Mouse (Mus musculus) stomach, embryonic 15.5 days (tissue): ENCODE measurements around the gene Usmg5. TPM values are rescaled to one million over a fixed set of nuclear protein-coding genes. Genes with fewer than 3 reads are reported as not detected.
A peak's percentile ranks its signal among the peaks of the same experiment; 100 is the strongest.

Experiments used
- ATAC-seq: fragments of 200-750 bp; cut with Nextera tagmentation; 2 replicates; pipeline ENCODE4 v1.8.0; 2017; ENCODE audit warnings: low read depth, moderate number of reproducible peaks, moderate TSS enrichment; ENCODE audit not compliant: insufficient read depth, low FRiP score
- H3K27ac ChIP-seq: fragments of 300-500 bp; sonication (generic); 2 replicates; pipeline ENCODE4 v1.5.1; 2015; ENCODE audit warnings: mild to moderate bottlenecking, inconsistent platforms
- H3K27me3 ChIP-seq: fragments of 300-500 bp; sonication (generic); replicated peaks from 2 replicates; pipeline ENCODE4 v1.6.1; 2015; ENCODE audit warnings: inconsistent platforms
- H3K36me3 ChIP-seq: fragments of 300-500 bp; sonication (generic); 2 replicates; pipeline ENCODE4 v1.6.1; 2015; ENCODE audit warnings: inconsistent platforms
- H3K4me1 ChIP-seq: fragments of 300-500 bp; sonication (generic); 2 replicates; pipeline ENCODE4 v1.6.1; 2015; ENCODE audit warnings: inconsistent platforms
- H3K4me2 ChIP-seq: fragments of 300-500 bp; sonication (generic); 2 replicates; pipeline ENCODE4 v1.6.1; 2015; ENCODE audit warnings: mild to moderate bottlenecking, inconsistent platforms
- H3K4me3 ChIP-seq: fragments of 300-500 bp; sonication (generic); replicated peaks from 2 replicates; pipeline ENCODE4 v1.5.1; 2015; ENCODE audit warnings: inconsistent platforms
- H3K9ac ChIP-seq: fragments of 300-500 bp; sonication (generic); 2 replicates; pipeline ENCODE4 v1.6.1; 2015; ENCODE audit warnings: inconsistent platforms
- H3K9me3 ChIP-seq: fragments of 300-500 bp; sonication (generic); 2 replicates; pipeline ENCODE4 v1.6.1; 2016; ENCODE audit warnings: inconsistent platforms
- WGBS: fragments of 180-500 bp; shearing (Covaris S2); methylation state at CpG from one replicate; pipeline ENCODE4 v1.1.7; 2015; 5-methylcytosine and 5-hydroxymethylcytosine counted together
- polyA plus RNA-seq: library from polyadenylated mRNA; unstranded; fragments of >200 nt; fragmentation: Nextera tagmentation; extraction: Ambion mirVana; gene quantifications from 2 replicates; pipeline ENCODE4 v1.2.1, GENCODE M21; 2015

Gene Usmg5
- polyA plus RNA-seq, 1 experiment from 2014 or later = 1,167 TPM

DNA sequence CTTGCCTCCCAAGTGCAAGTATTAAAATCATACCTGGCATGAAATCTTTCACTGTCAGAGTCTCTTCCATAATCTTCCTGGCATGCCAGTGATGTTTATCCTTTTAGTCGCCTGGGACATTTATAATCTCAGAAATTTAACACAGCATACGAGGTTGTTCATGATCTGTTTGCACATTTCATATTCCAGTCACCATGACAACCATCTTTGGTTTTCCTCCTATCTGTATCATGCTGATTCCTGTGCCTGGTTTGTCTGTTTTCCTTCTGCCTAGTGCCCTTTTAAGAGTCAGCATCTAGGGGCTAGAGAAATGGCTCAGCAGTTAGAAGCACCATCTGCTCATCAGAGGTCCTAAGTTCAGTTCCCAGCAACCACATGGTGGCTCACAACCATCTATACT, 28.2 kb upstream of the Usmg5 start:
- H3K27ac ChIP-seq = no peak overlapping the region
- no peaks in the 10 kb centered on the region for H3K27me3 ChIP-seq
- no peaks in the 10 kb centered on the region for H3K4me1 ChIP-seq
- no peak overlapping the region for H3K9ac ChIP-seq
- H3K36me3 ChIP-seq = peaks cover 35% of the 10 kb centered on the region
- no peaks in the 10 kb centered on the region for H3K9me3 ChIP-seq
- H3K4me3 ChIP-seq = no peak overlapping the region
- WGBS = 68% methylated on average over 2 of the region's 2 CpGs
- ATAC-seq = no peak
- no peak overlapping the region for H3K4me2 ChIP-seq

DNA sequence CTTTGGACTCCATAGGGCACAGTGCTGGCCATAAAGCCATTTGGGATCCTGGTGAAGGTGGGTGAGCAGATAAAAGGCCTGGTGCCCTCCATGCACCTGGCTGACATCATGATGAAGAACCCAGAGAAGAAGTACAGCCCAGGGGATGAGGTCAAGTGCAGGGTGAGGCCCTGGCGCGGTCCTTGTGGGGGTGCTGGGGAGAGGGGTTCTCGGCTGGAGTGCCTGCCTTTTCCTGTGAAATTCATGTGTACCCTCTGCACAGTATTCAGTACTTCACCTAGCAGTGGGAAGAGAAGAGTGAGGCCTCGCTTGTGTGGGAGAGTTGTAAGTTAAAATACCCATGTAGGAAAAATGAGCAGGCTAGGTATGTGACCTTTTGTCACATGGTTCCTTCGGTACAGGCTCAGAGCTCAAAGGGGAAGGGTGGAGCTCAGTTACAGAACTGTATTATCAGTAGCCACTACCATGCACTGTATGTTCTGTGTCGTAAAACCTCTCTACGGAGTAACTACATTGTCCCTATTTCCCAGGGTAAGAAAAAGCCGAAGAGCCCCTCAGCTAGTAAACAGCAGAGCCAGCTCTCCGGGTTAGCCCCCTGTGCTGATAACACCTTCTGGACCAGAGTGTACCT, 14.3 kb upstream of the Usmg5 start:
- Histone ChIP-seq H3K4me1 (no peaks in the 10 kb centered on the region), H3K36me3 (peaks cover 78% of the 10 kb centered on the region), H3K9ac (no peak overlapping the region), H3K4me2 (no peak overlapping the region), H3K27ac (no peak overlapping the region), H3K4me3 (no peak overlapping the region), H3K27me3 (no peaks in the 10 kb centered on the region), H3K9me3 (no peaks in the 10 kb centered on the region)
- no peak for ATAC-seq
- 83% methylated on average over 9 of the region's 9 CpGs for WGBS

DNA sequence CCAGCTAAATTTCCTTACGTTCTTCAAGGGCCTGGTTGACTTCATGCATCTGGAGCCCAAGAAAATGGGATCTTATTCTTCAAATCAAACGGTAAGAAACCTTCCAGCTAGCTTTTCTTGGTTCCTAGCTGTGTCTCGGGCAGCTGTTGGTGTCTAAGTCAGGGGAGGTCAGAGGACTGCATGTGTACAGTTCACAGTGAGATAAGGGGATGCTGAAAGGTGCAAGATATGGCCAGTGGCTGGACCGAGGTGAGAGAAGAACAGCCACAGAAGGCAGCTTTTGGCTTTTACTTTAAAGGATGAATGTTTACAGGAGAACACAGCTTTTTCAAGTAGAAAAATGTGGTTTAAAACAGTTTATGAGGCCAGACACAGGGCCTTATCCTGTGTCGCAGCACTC, 10.6 kb upstream of the Usmg5 start:
- Histone ChIP-seq H3K27me3 (no peaks in the 10 kb centered on the region), H3K4me1 (no peaks in the 10 kb centered on the region), H3K9me3 (no peaks in the 10 kb centered on the region), H3K27ac (no peak overlapping the region), H3K4me2 (no peak overlapping the region), H3K36me3 (peaks cover 70% of the 10 kb centered on the region), H3K4me3 (no peak overlapping the region), H3K9ac (no peak overlapping the region)
- ATAC-seq = no peak
- WGBS = 93% methylated on average over 5 of the region's 5 CpGs

DNA sequence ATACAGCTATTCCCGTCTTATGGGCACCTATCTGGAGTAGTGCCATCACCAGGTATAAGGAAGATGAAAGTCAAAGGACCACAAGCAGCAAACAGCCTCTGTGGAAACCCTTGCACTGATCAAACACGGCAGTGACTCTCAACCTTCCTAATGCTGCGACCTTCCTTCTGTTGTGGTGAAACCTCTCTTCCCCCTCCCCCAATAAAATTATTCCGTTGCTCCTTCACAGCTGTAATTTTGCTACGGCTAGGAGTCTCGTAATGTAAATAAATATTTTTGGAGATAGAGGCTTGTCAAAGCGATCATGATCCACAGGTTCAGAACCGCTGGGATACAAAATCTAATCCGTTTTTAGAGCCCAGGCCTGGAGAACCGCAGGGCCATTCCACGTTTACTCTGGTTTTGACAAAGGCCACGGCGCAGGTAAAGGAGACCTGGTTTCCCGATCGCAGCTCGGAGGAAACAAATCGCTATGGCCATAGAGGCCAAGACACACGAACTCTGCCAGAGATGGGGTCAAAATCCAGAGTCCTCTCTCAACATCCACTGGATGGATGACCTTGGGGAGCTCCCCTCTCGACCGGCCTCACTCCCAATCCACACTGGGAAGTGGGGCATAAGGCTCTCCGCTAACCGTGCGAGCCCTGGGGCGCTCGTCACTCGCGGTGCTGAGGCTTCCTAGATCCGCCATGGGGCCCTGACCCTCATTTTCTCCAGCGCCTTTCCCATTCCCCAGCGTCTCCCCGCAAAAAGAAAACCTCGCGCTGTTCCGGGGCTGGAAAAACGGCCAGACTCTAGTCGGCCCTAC, 525 bp downstream of the Usmg5 start:
- peak overlapping the region; percentile 55 for H3K4me2 ChIP-seq
- peak overlapping the region; percentile 94 for H3K9ac ChIP-seq
- H3K9me3 ChIP-seq = no peaks in the 10 kb centered on the region
- ATAC-seq = peak; percentile 44
- H3K27me3 ChIP-seq = no peaks in the 10 kb centered on the region
- H3K4me1 ChIP-seq = peaks cover 7% of the 10 kb centered on the region; the same call in 1 of the 2 replicates
- 1% methylated on average over 36 of the region's 36 CpGs for WGBS
- peak overlapping the region; percentile 81 for H3K27ac ChIP-seq
- H3K36me3 ChIP-seq = peaks cover 6% of the 10 kb centered on the region; the same call in 1 of the 2 replicates
- peak overlapping the region; percentile 90 for H3K4me3 ChIP-seq

DNA sequence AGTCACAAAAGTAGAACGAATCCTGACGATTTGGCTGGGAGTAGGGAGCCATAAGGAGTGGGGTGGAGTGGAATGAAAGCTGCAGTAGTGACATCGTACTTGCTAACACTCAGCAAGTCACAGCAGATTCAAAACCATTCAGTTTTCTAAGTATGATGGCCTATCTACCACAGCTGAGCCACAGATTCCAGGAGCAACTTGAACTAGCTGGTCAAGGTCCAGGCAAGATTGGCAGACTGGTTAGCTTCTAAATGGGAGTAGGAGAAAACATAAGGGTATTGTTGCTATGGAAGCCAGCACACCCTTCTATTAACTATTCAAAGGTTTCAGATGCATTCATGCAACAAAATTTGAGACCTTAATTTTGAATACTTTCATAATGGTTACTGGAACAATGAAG, 2.2 kb downstream of the Usmg5 start:
- Histone ChIP-seq H3K27me3 (no peaks in the 10 kb centered on the region), H3K4me1 (peaks cover 7% of the 10 kb centered on the region; the same call in 1 of the 2 replicates), H3K36me3 (peaks cover 17% of the 10 kb centered on the region), H3K9me3 (no peaks in the 10 kb centered on the region), H3K9ac (no peak overlapping the region), H3K4me3 (no peak overlapping the region), H3K4me2 (no peak overlapping the region), H3K27ac (no peak overlapping the region)
- 83% methylated on average over 3 of the region's 3 CpGs for WGBS
- ATAC-seq = no peak

DNA sequence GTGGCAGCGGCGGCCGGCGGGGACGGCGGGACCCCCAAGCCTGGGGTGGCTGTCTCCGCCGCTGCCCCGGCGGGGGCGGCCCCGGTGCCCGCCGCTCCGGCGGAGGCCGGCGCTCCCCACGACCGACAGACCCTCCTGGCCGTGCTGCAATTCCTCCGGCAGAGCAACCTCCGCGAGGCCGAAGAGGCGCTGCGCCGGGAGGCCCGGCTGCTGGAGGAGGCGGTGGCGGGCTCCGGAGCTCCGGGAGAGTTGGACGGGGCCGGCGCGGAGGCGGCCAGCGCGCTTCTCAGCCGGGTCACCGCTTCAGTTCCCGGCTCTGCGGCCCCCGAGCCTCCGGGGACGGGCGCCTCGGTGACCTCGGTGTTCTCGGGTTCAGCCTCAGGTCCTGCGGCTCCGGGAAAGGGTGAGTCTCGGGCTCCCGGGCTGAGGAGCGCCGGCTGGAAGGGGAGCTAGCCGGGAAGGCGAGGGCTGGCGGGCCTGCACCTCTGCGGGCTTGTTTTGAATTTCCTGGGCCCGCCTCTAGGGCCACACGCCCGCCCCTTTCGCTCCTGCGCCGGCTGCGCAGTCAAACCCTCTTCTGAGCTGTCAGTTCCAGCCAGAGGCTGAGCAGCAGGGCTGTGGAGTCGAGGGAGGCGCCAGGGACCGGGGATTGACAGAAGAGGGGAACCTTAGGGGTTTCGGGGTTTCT, 22.4 kb downstream of the Usmg5 start:
- peak overlapping the region; percentile 92 for H3K9ac ChIP-seq
- peak overlapping the region; percentile 93 for H3K4me3 ChIP-seq
- H3K9me3 ChIP-seq = no peaks in the 10 kb centered on the region
- H3K27me3 ChIP-seq = no peaks in the 10 kb centered on the region
- under 1% methylated on average over 66 of the region's 72 CpGs for WGBS
- peak overlapping the region; percentile 87 for H3K27ac ChIP-seq
- peaks cover 6% of the 10 kb centered on the region; the same call in 1 of the 2 replicates for H3K4me1 ChIP-seq
- peak; percentile 94 for ATAC-seq
- peak overlapping the region; percentile 55 for H3K4me2 ChIP-seq
- H3K36me3 ChIP-seq = peaks cover 4% of the 10 kb centered on the region

DNA sequence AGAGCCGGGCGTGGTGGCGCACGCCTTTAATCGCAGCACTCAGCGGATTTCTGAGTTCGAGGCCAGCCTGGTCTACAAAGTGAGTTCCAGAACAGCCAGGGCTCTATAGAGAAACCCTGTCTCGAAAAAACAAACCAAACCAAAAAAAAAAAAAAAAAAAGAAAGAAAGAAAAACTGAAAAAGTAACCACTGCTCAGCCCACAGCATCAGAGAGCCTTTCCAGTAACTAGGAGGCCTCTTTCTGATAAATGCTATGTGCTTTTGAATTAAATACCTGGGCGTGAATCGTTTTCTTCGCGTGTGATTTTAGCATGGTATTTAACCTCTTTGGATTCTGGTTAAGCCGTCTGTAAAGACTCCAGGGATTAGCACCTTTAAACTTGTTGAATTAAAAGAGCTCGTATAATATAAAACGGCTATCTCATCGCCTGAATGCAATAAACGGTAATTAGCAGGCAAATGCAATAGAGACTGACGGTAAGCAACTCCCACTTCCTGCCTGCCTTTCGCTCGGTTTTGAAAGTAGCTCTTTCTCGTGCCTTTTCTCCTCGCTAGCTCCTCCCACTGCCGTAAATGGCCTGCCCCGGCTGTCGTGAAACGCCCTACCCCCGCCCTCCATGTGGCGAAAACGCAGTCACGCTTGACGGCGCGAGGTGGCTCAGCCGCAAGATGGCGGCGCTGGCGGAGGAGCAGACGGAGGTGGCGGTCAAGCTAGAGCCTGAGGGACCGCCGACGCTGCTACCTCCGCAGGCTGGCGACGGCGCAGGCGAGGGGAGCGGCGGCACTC, 23.2 kb downstream of the Usmg5 start, which contains the start of gene Taf5:
Gene Taf5, plus strand, starts transcription at position 651 of the 787 bp plus-strand sequence.
- no peaks in the 10 kb centered on the region for H3K9me3 ChIP-seq
- no peaks in the 10 kb centered on the region for H3K27me3 ChIP-seq
- peaks cover 6% of the 10 kb centered on the region; the same call in 1 of the 2 replicates for H3K4me1 ChIP-seq
- peak; percentile 74; the same call in 1 of the 2 replicates for ATAC-seq
- H3K4me3 ChIP-seq = peak within 1 kb of the TSS; percentile 93
- H3K36me3 ChIP-seq = peaks cover 2% of the 10 kb centered on the region; the same call in 1 of the 2 replicates
- H3K4me2 ChIP-seq = peak within 1 kb of the TSS; percentile 59
- peak within 1 kb of the TSS; percentile 92 for H3K9ac ChIP-seq
- peak within 1 kb of the TSS; percentile 87 for H3K27ac ChIP-seq
- WGBS = 9% methylated on average over 49 of the region's 49 CpGs

DNA sequence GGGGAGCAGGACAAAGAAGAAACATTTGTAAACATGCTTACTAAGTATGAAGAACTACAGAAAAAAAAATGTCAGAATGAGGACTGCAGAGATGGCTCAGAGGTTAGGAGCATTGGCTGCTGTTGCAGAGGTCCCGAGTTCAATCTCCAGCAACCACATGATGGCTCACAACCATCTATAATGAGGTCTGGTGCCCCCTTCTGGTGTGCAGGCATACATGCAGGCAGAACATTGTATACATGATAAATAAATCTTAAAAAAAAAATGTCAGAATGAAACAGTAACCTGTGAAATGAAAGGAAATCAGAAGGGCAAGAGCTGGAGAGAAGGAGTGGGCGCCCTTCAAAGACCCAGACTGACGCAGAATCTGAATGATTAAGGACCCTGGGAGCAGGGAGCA, 24.6 kb downstream of the Usmg5 start:
- Histone ChIP-seq H3K4me3 (no peak overlapping the region), H3K27me3 (no peaks in the 10 kb centered on the region), H3K9ac (no peak overlapping the region), H3K36me3 (no peaks in the 10 kb centered on the region; the same call in 1 of the 2 replicates), H3K27ac (no peak overlapping the region), H3K4me2 (no peak overlapping the region), H3K4me1 (peaks cover 6% of the 10 kb centered on the region; the same call in 1 of the 2 replicates), H3K9me3 (no peaks in the 10 kb centered on the region)
- ATAC-seq = no peak
- 87% methylated on average over 3 of the region's 3 CpGs for WGBS

DNA sequence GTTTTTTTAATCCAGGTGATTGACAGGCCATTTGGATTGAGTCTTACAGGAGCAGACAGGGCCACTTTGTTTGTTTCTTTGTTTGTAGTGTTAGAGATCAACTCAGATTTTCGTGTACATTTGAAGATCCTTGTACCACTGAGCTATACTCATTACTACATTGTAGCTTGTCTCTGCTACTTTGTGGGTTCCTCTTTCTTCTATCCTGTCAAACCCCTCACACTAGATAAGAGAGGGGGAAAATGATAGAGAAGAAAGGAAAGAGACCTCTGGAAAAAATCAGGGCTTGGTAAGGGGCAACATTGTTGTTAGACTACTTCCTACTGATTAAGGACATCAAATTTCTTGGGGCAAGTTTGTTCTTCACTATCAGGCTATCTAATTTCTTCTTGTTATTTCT, 32.8 kb downstream of the Usmg5 start:
- ATAC-seq = no peak
- Histone ChIP-seq H3K36me3 (no peaks in the 10 kb centered on the region), H3K4me1 (no peaks in the 10 kb centered on the region), H3K9me3 (no peaks in the 10 kb centered on the region), H3K27me3 (no peaks in the 10 kb centered on the region), H3K4me2 (no peak overlapping the region), H3K9ac (no peak overlapping the region), H3K27ac (no peak overlapping the region), H3K4me3 (no peak overlapping the region)
- whole genome bisulfite sequencing = 69% methylated on average over 1 of the region's 1 CpGs

DNA sequence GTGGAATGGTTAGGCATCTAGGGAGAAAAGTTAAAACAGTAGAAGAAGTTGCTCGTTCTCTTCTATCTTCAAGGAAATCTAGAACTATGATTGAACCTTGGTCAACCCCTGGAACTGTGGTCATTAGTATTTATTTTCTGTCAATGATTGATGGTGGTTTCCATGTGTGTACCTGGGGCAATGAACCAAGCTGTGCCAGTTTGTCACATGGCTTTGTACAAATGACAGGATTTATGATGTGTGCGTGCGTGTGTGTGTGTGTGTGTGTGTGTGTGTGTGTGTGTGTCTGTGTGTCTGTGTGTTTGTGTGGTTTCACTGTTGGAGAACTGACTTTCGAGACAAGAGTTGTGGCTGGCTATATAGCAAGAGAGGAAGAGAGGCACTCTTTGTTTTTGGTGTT, 37.0 kb downstream of the Usmg5 start:
- Histone ChIP-seq H3K4me2 (no peak overlapping the region), H3K27ac (no peak overlapping the region), H3K27me3 (no peaks in the 10 kb centered on the region), H3K4me1 (peaks cover 16% of the 10 kb centered on the region), H3K9me3 (no peaks in the 10 kb centered on the region), H3K9ac (no peak overlapping the region), H3K4me3 (no peak overlapping the region), H3K36me3 (no peaks in the 10 kb centered on the region)
- peak; percentile 40; the same call in 1 of the 2 replicates for ATAC-seq
- 62% methylated on average over 4 of the region's 4 CpGs for whole genome bisulfite sequencing

DNA sequence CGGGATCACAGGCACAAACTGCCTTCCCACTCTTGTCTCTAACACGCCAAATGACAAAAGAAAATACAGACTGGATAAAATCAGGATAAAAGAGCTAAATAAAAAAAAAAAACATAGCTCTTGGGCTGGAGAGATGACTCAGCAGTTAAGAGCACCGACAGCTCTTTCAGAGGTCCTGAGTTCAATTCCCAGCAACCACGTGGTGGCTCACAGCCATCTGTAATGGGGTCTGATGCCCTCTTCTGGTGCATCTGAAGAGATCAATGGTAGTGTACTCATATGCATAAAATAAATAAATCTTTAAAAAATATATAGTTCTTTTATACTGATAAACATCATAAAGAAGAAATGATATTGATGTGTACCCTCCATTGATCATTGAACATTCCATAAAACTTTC, 37.5 kb downstream of the Usmg5 start:
- no peaks in the 10 kb centered on the region for H3K36me3 ChIP-seq
- H3K27ac ChIP-seq = no peak overlapping the region
- no peak overlapping the region for H3K4me2 ChIP-seq
- H3K4me1 ChIP-seq = peaks cover 16% of the 10 kb centered on the region
- H3K4me3 ChIP-seq = no peak overlapping the region
- H3K9me3 ChIP-seq = no peaks in the 10 kb centered on the region
- 82% methylated on average over 4 of the region's 4 CpGs for WGBS
- no peaks in the 10 kb centered on the region for H3K27me3 ChIP-seq
- no peak overlapping the region for H3K9ac ChIP-seq
- no peak for ATAC-seq
